Mouse (Mus musculus): ENCODE measurements at regions not wholly inside any gene's neighbourhood (a gene's known extent, or its start where the extent isn't known, plus 50 kb on each side); places are given as distances from the start of the nearest gene placed in this dataset.

- H3K9ac ChIP-seq (ENCODE audit: low read depth, poor library complexity, severe bottlenecking) = no peak overlapping the region
- TF ChIP-seq CTCF (IDR thresholded peaks at IDR 0.05; ENCODE audit: low read depth, low read length) (no peak), EP300 (IDR thresholded peaks at IDR 0.05; ENCODE audit: insufficient read depth, low read depth, low read length) (no peak), POLR2A (IDR thresholded peaks at IDR 0.05; ENCODE audit: insufficient read depth, low read length) (no peak)
- no peaks in the 10 kb centered on the region for H3K9me3 ChIP-seq (replicated peaks; ENCODE audit: control insufficient read depth, insufficient read depth, low read length, poor library complexity, severe bottlenecking)
- H3K27me3 ChIP-seq (ENCODE audit: control insufficient read depth, insufficient read depth, low read length, poor library complexity, severe bottlenecking) = no peaks in the 10 kb centered on the region
- no peaks in the 10 kb centered on the region for H3K36me3 ChIP-seq (ENCODE audit: control insufficient read depth, insufficient read depth, low read length, poor library complexity, severe bottlenecking)
- H3K4me1 ChIP-seq (ENCODE audit: control insufficient read depth, insufficient read depth, low read length) = no peaks in the 10 kb centered on the region
- no peak overlapping the region for H3K4me3 ChIP-seq (ENCODE audit: low read depth, low read length)
- H3K27ac ChIP-seq (ENCODE audit: insufficient read depth, low read length) = no peak overlapping the region
Measured at GRCm38 (mm10) chr5:148754363-148754762, 174.8 kb downstream of the Katnal1 start.

GRCm38 (mm10) chr5:148753457-148753856 is 175.7 kb downstream of the Katnal1 start:
- Histone ChIP-seq H3K9ac (ENCODE audit: low read depth, poor library complexity, severe bottlenecking) (no peak overlapping the region), H3K27me3 (ENCODE audit: control insufficient read depth, insufficient read depth, low read length, poor library complexity, severe bottlenecking) (no peaks in the 10 kb centered on the region), H3K36me3 (ENCODE audit: control insufficient read depth, insufficient read depth, low read length, poor library complexity, severe bottlenecking) (no peaks in the 10 kb centered on the region), H3K27ac (ENCODE audit: insufficient read depth, low read length) (no peak overlapping the region), H3K4me1 (ENCODE audit: control insufficient read depth, insufficient read depth, low read length) (no peaks in the 10 kb centered on the region), H3K9me3 (replicated peaks; ENCODE audit: control insufficient read depth, insufficient read depth, low read length, poor library complexity, severe bottlenecking) (no peaks in the 10 kb centered on the region), H3K4me3 (ENCODE audit: low read depth, low read length) (no peak overlapping the region)
- TF ChIP-seq POLR2A (IDR thresholded peaks at IDR 0.05; ENCODE audit: insufficient read depth, low read length) (no peak), EP300 (IDR thresholded peaks at IDR 0.05; ENCODE audit: insufficient read depth, low read depth, low read length) (no peak), CTCF (IDR thresholded peaks at IDR 0.05; ENCODE audit: low read depth, low read length) (no peak)

DNA sequence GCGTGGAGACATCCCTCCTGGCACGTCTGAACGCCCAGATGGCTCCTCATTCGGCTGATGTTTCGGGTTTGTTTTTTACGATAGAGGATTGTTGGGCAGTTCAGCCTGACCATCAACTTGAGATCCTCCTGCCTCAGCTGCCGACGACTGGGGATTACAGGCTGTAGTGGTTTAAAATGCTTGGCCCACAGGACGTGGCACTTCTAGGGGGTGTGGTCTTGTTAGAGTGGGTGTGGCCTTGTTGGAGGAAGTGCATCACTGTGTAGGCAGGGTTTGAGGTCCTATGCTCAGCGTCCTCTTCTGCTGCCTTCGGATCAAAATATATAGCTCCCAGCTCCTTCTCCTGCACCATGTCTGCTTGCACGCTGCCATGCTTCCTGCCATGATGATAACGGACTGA is 177.1 kb downstream of the Katnal1 start:
- Histone ChIP-seq H3K27me3 (ENCODE audit: control insufficient read depth, insufficient read depth, low read length, poor library complexity, severe bottlenecking) (no peaks in the 10 kb centered on the region), H3K4me1 (ENCODE audit: control insufficient read depth, insufficient read depth, low read length) (peaks cover 2% of the 10 kb centered on the region), H3K9ac (ENCODE audit: low read depth, poor library complexity, severe bottlenecking) (no peak overlapping the region), H3K9me3 (replicated peaks; ENCODE audit: control insufficient read depth, insufficient read depth, low read length, poor library complexity, severe bottlenecking) (no peaks in the 10 kb centered on the region), H3K36me3 (ENCODE audit: control insufficient read depth, insufficient read depth, low read length, poor library complexity, severe bottlenecking) (no peaks in the 10 kb centered on the region), H3K27ac (ENCODE audit: insufficient read depth, low read length) (no peak overlapping the region), H3K4me3 (ENCODE audit: low read depth, low read length) (peak overlapping the region; percentile 46)
- TF ChIP-seq CTCF (IDR thresholded peaks at IDR 0.05; ENCODE audit: low read depth, low read length) (no peak), POLR2A (IDR thresholded peaks at IDR 0.05; ENCODE audit: insufficient read depth, low read length) (no peak), EP300 (IDR thresholded peaks at IDR 0.05; ENCODE audit: insufficient read depth, low read depth, low read length) (no peak)

DNA sequence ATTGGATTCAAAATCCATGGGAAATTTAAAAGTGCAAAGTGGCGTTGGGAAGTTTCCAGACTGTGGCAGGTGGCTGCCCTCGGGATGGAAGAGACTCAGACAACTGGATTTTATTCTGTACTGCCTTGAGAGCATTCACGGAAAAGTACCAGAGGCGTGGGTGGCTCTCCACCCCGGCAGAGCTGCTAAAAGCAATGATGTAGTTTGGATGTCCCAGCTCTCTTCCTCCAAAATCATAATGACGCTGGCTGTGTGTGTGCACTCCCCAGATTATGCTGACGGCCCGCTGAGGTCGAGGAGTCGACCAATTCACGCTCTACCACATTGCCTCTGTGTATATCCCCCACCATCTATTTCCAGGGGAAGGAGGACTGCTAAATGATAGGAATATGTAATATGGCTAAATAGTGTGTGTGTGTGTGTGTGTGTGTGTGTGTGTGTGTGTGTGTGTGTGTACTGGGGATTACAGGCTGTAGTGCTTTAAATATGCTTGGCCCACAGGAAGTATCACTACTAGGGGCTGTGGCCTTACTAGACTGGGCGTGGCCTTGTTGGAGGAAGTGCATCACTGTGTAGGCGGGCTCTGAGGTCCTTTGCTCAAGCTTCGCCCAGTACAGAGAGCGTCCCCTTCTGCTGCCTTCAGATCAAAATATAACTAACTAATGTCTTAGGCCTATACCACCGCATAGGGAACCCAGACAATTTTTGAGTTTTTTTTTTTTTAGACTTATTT is 179.0 kb downstream of the Katnal1 start:
- no peak overlapping the region for H3K4me3 ChIP-seq (ENCODE audit: low read depth, low read length)
- no peak overlapping the region for H3K9ac ChIP-seq (ENCODE audit: low read depth, poor library complexity, severe bottlenecking)
- H3K9me3 ChIP-seq (replicated peaks; ENCODE audit: control insufficient read depth, insufficient read depth, low read length, poor library complexity, severe bottlenecking) = no peaks in the 10 kb centered on the region
- no peak for TF ChIP-seq POLR2A (IDR thresholded peaks at IDR 0.05; ENCODE audit: insufficient read depth, low read length)
- TF ChIP-seq CTCF (IDR thresholded peaks at IDR 0.05; ENCODE audit: low read depth, low read length) = no peak
- TF ChIP-seq EP300 (IDR thresholded peaks at IDR 0.05; ENCODE audit: insufficient read depth, low read depth, low read length) = no peak
- H3K27ac ChIP-seq (ENCODE audit: insufficient read depth, low read length) = no peak overlapping the region
- peaks cover 3% of the 10 kb centered on the region for H3K4me1 ChIP-seq (ENCODE audit: control insufficient read depth, insufficient read depth, low read length)
- H3K36me3 ChIP-seq (ENCODE audit: control insufficient read depth, insufficient read depth, low read length, poor library complexity, severe bottlenecking) = no peaks in the 10 kb centered on the region
- no peaks in the 10 kb centered on the region for H3K27me3 ChIP-seq (ENCODE audit: control insufficient read depth, insufficient read depth, low read length, poor library complexity, severe bottlenecking)

- Histone ChIP-seq H3K9me3 (replicated peaks; ENCODE audit: control insufficient read depth, insufficient read depth, low read length, poor library complexity, severe bottlenecking) (0 out of 2 replicates have a peak, but pooled peaks cover 3% of the 10 kb centered on the region), H3K9ac (ENCODE audit: low read depth, poor library complexity, severe bottlenecking) (peak overlapping the region; percentile 48), H3K4me3 (ENCODE audit: low read depth, low read length) (peak overlapping the region; percentile 60), H3K27ac (ENCODE audit: insufficient read depth, low read length) (no peak overlapping the region), H3K27me3 (ENCODE audit: control insufficient read depth, insufficient read depth, low read length, poor library complexity, severe bottlenecking) (no peaks in the 10 kb centered on the region), H3K36me3 (ENCODE audit: control insufficient read depth, insufficient read depth, low read length, poor library complexity, severe bottlenecking) (no peaks in the 10 kb centered on the region), H3K4me1 (ENCODE audit: control insufficient read depth, insufficient read depth, low read length) (peaks cover 3% of the 10 kb centered on the region)
- peak; percentile 75; the same call in 1 of the 2 replicates for TF ChIP-seq EP300 (IDR thresholded peaks at IDR 0.05; ENCODE audit: insufficient read depth, low read depth, low read length)
- TF ChIP-seq POLR2A (IDR thresholded peaks at IDR 0.05; ENCODE audit: insufficient read depth, low read length) = peak; percentile 75
- TF ChIP-seq CTCF (IDR thresholded peaks at IDR 0.05; ENCODE audit: low read depth, low read length) = no peak
Measured at GRCm38 (mm10) chr5:148747972-148748764, 181.0 kb downstream of the Katnal1 start.

Data from ES-Bruce4 (cell line).